In genomic region chr9:9564551-9564950, GRCm38 (mm10) we compare ENCODE assay signal across 15 mouse cellular contexts.
DNase-seq lines count a peak whose midpoint lies in the region; ATAC-seq and TF ChIP-seq lines count a peak whose summit lies in the region.
"Had no signal": no experiment of that assay in that cellular context is flagged by ENCODE, and none has a peak within 500 bp of the region (broad histone marks: within the 10 kb centered on the region; RNA-seq: fewer than 3 reads in every experiment).

No protein-coding gene starts in this region.

- H3K27me3 ChIP-seq in lung, postnatal 0 days (replicated peaks; ENCODE audit: insufficient read depth, low read length), result no peaks in the 10 kb centered on the region
- H3K27me3 ChIP-seq: embryonic facial prominence, embryonic 15.5 days; forebrain, embryonic 12.5 days; neural tube, embryonic 15.5 days; Patski; stomach, embryonic 15.5 days had no signal

- intact Hi-C loops in left cerebral cortex, adult 2 months (cut with DNase I), result no loop called here

- no peak overlapping the region for H3K4me3 ChIP-seq in lung, postnatal 0 days (ENCODE audit: low read depth, low read length)
- H3K4me3 ChIP-seq in left cerebral cortex, adult 2 months, result no peak overlapping the region
- H3K4me3 ChIP-seq: embryonic facial prominence, embryonic 15.5 days; forebrain, embryonic 12.5 days; neural tube, embryonic 15.5 days; stomach, embryonic 15.5 days had no signal

- no peak for TF ChIP-seq EP300 in lung, postnatal 0 days (IDR thresholded peaks at IDR 0.05)

- peak; percentile 22 to 29 for DNase-seq in cerebellum, adult 18-20 months
- DNase-seq in cerebellum, adult 8-10 months, result no peak
- peak; percentile 3 for DNase-seq in lung, postnatal 14 days
- no peak for DNase-seq in lung, postnatal 0 days (ENCODE audit: low spot score)
- DNase-seq in kidney, adult 8-10 months, result peak; percentile 83 to 89
- peak; percentile 47 to 64 for DNase-seq in kidney, postnatal 4 days
- no peak for DNase-seq in left cerebral cortex, adult 2 months (ENCODE audit: extremely low spot score in 1 of 2, low spot score in 2 of 2)
- DNase-seq: liver; lung, postnatal 10 days; retina, postnatal 1 day had no signal

- no peak overlapping the region for H3K27ac ChIP-seq in lung, postnatal 0 days (ENCODE audit: low read length)
- H3K27ac ChIP-seq in left cerebral cortex, adult 2 months, result no peak overlapping the region
- H3K27ac ChIP-seq: embryonic facial prominence, embryonic 15.5 days; forebrain, embryonic 12.5 days; neural tube, embryonic 15.5 days; stomach, embryonic 15.5 days had no signal

- TF ChIP-seq CTCF in lung, postnatal 0 days (IDR thresholded peaks at IDR 0.05), result no peak
- no peak for TF ChIP-seq CTCF in left cerebral cortex, adult 2 months (IDR thresholded peaks at IDR 0.05)

- no peak overlapping the region for H3K9ac ChIP-seq in lung, postnatal 0 days (replicated peaks; ENCODE audit: low read depth)
- H3K9ac ChIP-seq: embryonic facial prominence, embryonic 15.5 days; forebrain, embryonic 12.5 days; neural tube, embryonic 15.5 days; stomach, embryonic 15.5 days had no signal

- H3K9me3 ChIP-seq in lung, postnatal 0 days (ENCODE audit: low read length), result no peaks in the 10 kb centered on the region
- H3K9me3 ChIP-seq: embryonic facial prominence, embryonic 15.5 days; forebrain, embryonic 12.5 days; neural tube, embryonic 15.5 days; stomach, embryonic 15.5 days had no signal

- no peaks in the 10 kb centered on the region for H3K4me1 ChIP-seq in lung, postnatal 0 days (ENCODE audit: insufficient read depth, low read depth, low read length)
- H3K4me1 ChIP-seq: embryonic facial prominence, embryonic 15.5 days; forebrain, embryonic 12.5 days; neural tube, embryonic 15.5 days; stomach, embryonic 15.5 days had no signal

- H3K4me2 ChIP-seq in lung, postnatal 0 days (replicated peaks; ENCODE audit: low read depth, low read length), result no peak overlapping the region
- H3K4me2 ChIP-seq: embryonic facial prominence, embryonic 15.5 days; forebrain, embryonic 12.5 days; neural tube, embryonic 15.5 days; stomach, embryonic 15.5 days had no signal

- ATAC-seq in lung, postnatal 0 days, result no peak
- ATAC-seq: Patski had no signal

- H3K36me3 ChIP-seq in lung, postnatal 0 days (ENCODE audit: insufficient read depth, low read length), result no peaks in the 10 kb centered on the region
- H3K36me3 ChIP-seq: embryonic facial prominence, embryonic 15.5 days; forebrain, embryonic 12.5 days; neural tube, embryonic 15.5 days; stomach, embryonic 15.5 days had no signal

Comparison
In these comparisons a context has a peak if more than half of its experiments do, and no peak if none do; other contexts are left out.
1. DNase-seq: peak in cerebellum, adult 18-20 months (2 of 2), lung, postnatal 14 days (single experiment), kidney, adult 8-10 months (2 of 2) and kidney, postnatal 4 days (2 of 2); none in cerebellum, adult 8-10 months (single experiment), lung, postnatal 0 days (single experiment) and left cerebral cortex, adult 2 months (0 of 2).